Mouse (Mus musculus): Measurements from ENCODE around the gene Krt86.

GRCm38 (mm10) chr15:101508247-101508646, 35.0 kb downstream of the Krt86 start:
- no peak for TF ChIP-seq CTCF (IDR thresholded peaks at IDR 0.05; ENCODE audit: insufficient read depth, low read length)
- no peak for TF ChIP-seq POLR2A (IDR thresholded peaks at IDR 0.05; ENCODE audit: borderline replicate concordance, extremely low read depth, low read depth, low read length)

Data from lung, adult 2 months (tissue).